Mouse (Mus musculus) adrenal gland, adult 8-10 months (tissue): Measurements from ENCODE around the gene Hoxc4. TPM values are rescaled to one million over a fixed set of nuclear protein-coding genes. Genes with fewer than 3 reads are reported as not detected.

Experiments
- DNase-seq: peaks from one replicate; pipeline ENCODE4 v3.0.0; 2022
- total RNA-seq, 4 experiments: library from RNA; stranded (reverse); gene quantifications; 2 replicates each; pipeline ENCODE4 v1.2.4; 2022

The Hoxc4 gene
- total RNA-seq, 4 experiments from 2014 or later: 5.0 to 17.9 (median 10.8) TPM

GRCm38 (mm10) chr15:102990461-102991397, 28.0 kb upstream of the Hoxc4 start, which contains the start of gene Hoxc8:
Gene Hoxc8, plus strand, starts transcription at chr15:102990607.
- no peak for DNase-seq

GRCm38 (mm10) chr15:102991782-102992181, 27.0 kb upstream of the Hoxc4 start:
- DNase-seq: no peak

- DNase-seq: no peak
These were observed 26.5 kb upstream of the Hoxc4 start for GRCm38 (mm10) chr15:102992206-102992605.

GRCm38 (mm10) chr15:102992863-102993262, 25.9 kb upstream of the Hoxc4 start:
- DNase-seq: no peak

- DNase-seq: no peak
These were observed 22.2 kb upstream of the Hoxc4 start for GRCm38 (mm10) chr15:102996548-102996947.

- no peak for DNase-seq
These were observed 21.3 kb upstream of the Hoxc4 start for GRCm38 (mm10) chr15:102997431-102997830.

- DNase-seq: no peak
These were observed 20.8 kb upstream of the Hoxc4 start, which contains the start of gene Hoxc6 for GRCm38 (mm10) chr15:102997939-102998355. Gene Hoxc6, plus strand, starts transcription at chr15:102998257.

GRCm38 (mm10) chr15:102998608-102999182, 20.0 kb upstream of the Hoxc4 start:
- DNase-seq: no peak

GRCm38 (mm10) chr15:102999183-102999831, 19.4 kb upstream of the Hoxc4 start:
- peak; percentile 91 for DNase-seq

- no peak for DNase-seq
These were observed 18.8 kb upstream of the Hoxc4 start for GRCm38 (mm10) chr15:102999955-103000354.

- no peak for DNase-seq
These were observed 18.2 kb upstream of the Hoxc4 start for GRCm38 (mm10) chr15:103000501-103000901.

GRCm38 (mm10) chr15:103001370-103001769, 17.4 kb upstream of the Hoxc4 start:
- no peak for DNase-seq

- DNase-seq: no peak
These were observed 16.6 kb upstream of the Hoxc4 start for GRCm38 (mm10) chr15:103002156-103002555.

GRCm38 (mm10) chr15:103002821-103003448, 15.8 kb upstream of the Hoxc4 start:
- DNase-seq: no peak

GRCm38 (mm10) chr15:103005308-103005707, 13.4 kb upstream of the Hoxc4 start:
- no peak for DNase-seq

GRCm38 (mm10) chr15:103005797-103006196, 12.9 kb upstream of the Hoxc4 start:
- no peak for DNase-seq

- DNase-seq: no peak
These were observed 12.4 kb upstream of the Hoxc4 start for GRCm38 (mm10) chr15:103006326-103006725.

GRCm38 (mm10) chr15:103009265-103010111, 9.2 kb upstream of the Hoxc4 start:
- no peak for DNase-seq

- DNase-seq: no peak
These were observed 8.5 kb upstream of the Hoxc4 start for GRCm38 (mm10) chr15:103010112-103010846.

GRCm38 (mm10) chr15:103010847-103011555, 7.7 kb upstream of the Hoxc4 start:
- DNase-seq: no peak
